Mouse (Mus musculus): ENCODE results near the gene Smarcd3. TPM values are rescaled to one million over a fixed set of nuclear protein-coding genes. Genes with fewer than 3 reads are reported as not detected.

The Smarcd3 gene
- polyA plus RNA-seq, 1 experiment, result 5.0 TPM

GRCm38 (mm10) chr5:24601911-24602750 is 22.1 kb downstream of the Smarcd3 start:
- H3K27ac ChIP-seq (ENCODE audit: control insufficient read depth, insufficient read depth, low read depth, low read length), result peak overlapping the region; percentile 37
- H3K4me3 ChIP-seq (ENCODE audit: control insufficient read depth, low read depth, low read length), result peak overlapping the region; percentile 81
- peaks cover 33% of the 10 kb centered on the region for H3K4me1 ChIP-seq (ENCODE audit: control insufficient read depth, insufficient read depth, low read length)
- H3K36me3 ChIP-seq (ENCODE audit: control insufficient read depth, insufficient read depth, low read length), result no peaks in the 10 kb centered on the region
- no peak for TF ChIP-seq POLR2A (IDR thresholded peaks at IDR 0.05; ENCODE audit: control insufficient read depth, low read depth, low read length)
- no peak for TF ChIP-seq CTCF (IDR thresholded peaks at IDR 0.05; ENCODE audit: control insufficient read depth, insufficient read depth, insufficient replicate concordance, low read depth, low read length)
- no peaks in the 10 kb centered on the region for H3K27me3 ChIP-seq (ENCODE audit: control insufficient read depth, insufficient read depth, low read length)

DNA sequence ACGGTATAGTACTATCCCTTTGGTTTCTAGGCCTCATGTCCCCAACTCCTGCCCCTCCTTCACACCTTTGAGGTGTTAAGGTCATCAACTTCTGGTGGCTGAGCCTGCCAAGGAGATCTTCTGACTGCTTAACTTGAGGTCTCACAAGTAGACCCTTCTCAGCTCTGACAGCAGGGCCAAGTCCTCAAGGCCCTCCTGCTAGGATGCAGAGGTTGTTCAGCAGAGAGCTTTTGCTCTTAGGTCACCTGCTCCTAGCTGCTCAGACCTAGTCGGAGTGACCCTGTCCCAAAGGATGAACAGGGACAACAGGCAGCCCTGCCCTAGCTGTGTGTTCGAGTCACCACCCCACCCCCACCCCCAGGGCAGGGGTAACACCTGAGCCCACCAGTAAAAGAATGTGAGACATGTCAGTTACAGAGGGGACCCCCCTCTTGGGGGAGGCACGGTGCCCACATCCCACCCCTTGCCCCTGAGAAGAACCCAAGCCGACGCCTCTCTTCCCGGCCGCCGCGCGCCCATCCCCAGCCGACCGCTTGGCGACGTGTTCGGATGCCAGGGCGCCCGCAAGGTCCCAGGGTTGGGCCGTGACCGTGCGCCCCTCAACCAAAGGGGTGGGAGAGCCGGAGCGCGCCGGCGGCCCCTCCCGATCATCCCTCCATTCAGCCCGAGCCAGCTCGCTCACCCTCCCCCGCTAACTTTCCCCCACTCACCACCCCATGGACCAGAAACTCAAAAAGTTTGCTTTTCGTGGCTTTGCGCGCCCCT is 23.0 kb downstream of the Smarcd3 start:
- H3K27ac ChIP-seq (ENCODE audit: control insufficient read depth, insufficient read depth, low read depth, low read length), result no peak overlapping the region; the same call in none of the 2 replicates
- peak overlapping the region; percentile 81 for H3K4me3 ChIP-seq (ENCODE audit: control insufficient read depth, low read depth, low read length)
- no peak for TF ChIP-seq CTCF (IDR thresholded peaks at IDR 0.05; ENCODE audit: control insufficient read depth, insufficient read depth, insufficient replicate concordance, low read depth, low read length)
- no peak for TF ChIP-seq POLR2A (IDR thresholded peaks at IDR 0.05; ENCODE audit: control insufficient read depth, low read depth, low read length)
- no peaks in the 10 kb centered on the region for H3K27me3 ChIP-seq (ENCODE audit: control insufficient read depth, insufficient read depth, low read length)
- peaks cover 34% of the 10 kb centered on the region for H3K4me1 ChIP-seq (ENCODE audit: control insufficient read depth, insufficient read depth, low read length)
- no peaks in the 10 kb centered on the region for H3K36me3 ChIP-seq (ENCODE audit: control insufficient read depth, insufficient read depth, low read length)

- Histone ChIP-seq H3K27ac (ENCODE audit: control insufficient read depth, insufficient read depth, low read depth, low read length) (no peak overlapping the region), H3K4me3 (ENCODE audit: control insufficient read depth, low read depth, low read length) (no peak overlapping the region), H3K36me3 (ENCODE audit: control insufficient read depth, insufficient read depth, low read length) (no peaks in the 10 kb centered on the region; the same call in 1 of the 2 replicates), H3K4me1 (ENCODE audit: control insufficient read depth, insufficient read depth, low read length) (peaks cover 31% of the 10 kb centered on the region), H3K27me3 (ENCODE audit: control insufficient read depth, insufficient read depth, low read length) (no peaks in the 10 kb centered on the region)
- TF ChIP-seq POLR2A (IDR thresholded peaks at IDR 0.05; ENCODE audit: control insufficient read depth, low read depth, low read length) (no peak), CTCF (IDR thresholded peaks at IDR 0.05; ENCODE audit: control insufficient read depth, insufficient read depth, insufficient replicate concordance, low read depth, low read length) (no peak)
These were observed 24.0 kb downstream of the Smarcd3 start for GRCm38 (mm10) chr5:24600236-24600635.

- H3K27me3 ChIP-seq (ENCODE audit: control insufficient read depth, insufficient read depth, low read length), result no peaks in the 10 kb centered on the region
- no peak overlapping the region for H3K27ac ChIP-seq (ENCODE audit: control insufficient read depth, insufficient read depth, low read depth, low read length)
These were observed 25.1 kb downstream of the Smarcd3 start for GRCm38 (mm10) chr5:24599137-24599536.

DNA sequence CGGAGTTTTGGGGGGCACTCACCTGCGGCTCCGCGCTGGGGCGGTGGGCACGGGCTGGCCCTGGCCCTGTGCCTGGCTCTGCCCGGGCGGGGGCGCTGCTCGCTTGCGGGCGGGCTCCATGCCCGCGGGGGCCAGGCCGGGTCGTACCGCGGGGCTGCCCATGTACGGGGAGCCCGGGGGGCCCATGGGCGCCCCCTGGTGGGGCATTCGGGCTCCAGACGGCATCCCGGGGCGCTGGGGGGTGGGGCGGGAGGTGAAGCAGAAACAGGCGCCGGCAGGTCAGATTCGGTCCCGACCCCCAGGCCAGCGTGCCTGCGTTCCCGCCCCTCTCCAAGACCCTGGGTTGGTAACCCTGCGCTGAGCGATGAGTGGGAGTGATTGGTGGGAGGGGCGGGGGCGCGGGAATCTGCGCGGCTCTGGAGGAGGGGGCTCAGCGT is 25.6 kb downstream of the Smarcd3 start:
- H3K27me3 ChIP-seq (ENCODE audit: control insufficient read depth, insufficient read depth, low read length), result no peaks in the 10 kb centered on the region
- H3K4me1 ChIP-seq (ENCODE audit: control insufficient read depth, insufficient read depth, low read length), result peaks cover 25% of the 10 kb centered on the region
- H3K4me3 ChIP-seq (ENCODE audit: control insufficient read depth, low read depth, low read length), result peak overlapping the region; percentile 24
- TF ChIP-seq POLR2A (IDR thresholded peaks at IDR 0.05; ENCODE audit: control insufficient read depth, low read depth, low read length) (no peak), CTCF (IDR thresholded peaks at IDR 0.05; ENCODE audit: control insufficient read depth, insufficient read depth, insufficient replicate concordance, low read depth, low read length) (no peak)
- H3K36me3 ChIP-seq (ENCODE audit: control insufficient read depth, insufficient read depth, low read length), result no peaks in the 10 kb centered on the region; the same call in 1 of the 2 replicates
- no peak overlapping the region for H3K27ac ChIP-seq (ENCODE audit: control insufficient read depth, insufficient read depth, low read depth, low read length)

More at GRCm38 (mm10) chr5:24599137-24599536, 25.1 kb downstream of the Smarcd3 start:
- no peak overlapping the region; the same call in 1 of the 2 replicates for H3K4me3 ChIP-seq (ENCODE audit: control insufficient read depth, low read depth, low read length)
- H3K36me3 ChIP-seq (ENCODE audit: control insufficient read depth, insufficient read depth, low read length), result no peaks in the 10 kb centered on the region; the same call in 1 of the 2 replicates
- peaks cover 28% of the 10 kb centered on the region for H3K4me1 ChIP-seq (ENCODE audit: control insufficient read depth, insufficient read depth, low read length)
- TF ChIP-seq POLR2A (IDR thresholded peaks at IDR 0.05; ENCODE audit: control insufficient read depth, low read depth, low read length) (no peak), CTCF (IDR thresholded peaks at IDR 0.05; ENCODE audit: control insufficient read depth, insufficient read depth, insufficient replicate concordance, low read depth, low read length) (no peak)

DNA sequence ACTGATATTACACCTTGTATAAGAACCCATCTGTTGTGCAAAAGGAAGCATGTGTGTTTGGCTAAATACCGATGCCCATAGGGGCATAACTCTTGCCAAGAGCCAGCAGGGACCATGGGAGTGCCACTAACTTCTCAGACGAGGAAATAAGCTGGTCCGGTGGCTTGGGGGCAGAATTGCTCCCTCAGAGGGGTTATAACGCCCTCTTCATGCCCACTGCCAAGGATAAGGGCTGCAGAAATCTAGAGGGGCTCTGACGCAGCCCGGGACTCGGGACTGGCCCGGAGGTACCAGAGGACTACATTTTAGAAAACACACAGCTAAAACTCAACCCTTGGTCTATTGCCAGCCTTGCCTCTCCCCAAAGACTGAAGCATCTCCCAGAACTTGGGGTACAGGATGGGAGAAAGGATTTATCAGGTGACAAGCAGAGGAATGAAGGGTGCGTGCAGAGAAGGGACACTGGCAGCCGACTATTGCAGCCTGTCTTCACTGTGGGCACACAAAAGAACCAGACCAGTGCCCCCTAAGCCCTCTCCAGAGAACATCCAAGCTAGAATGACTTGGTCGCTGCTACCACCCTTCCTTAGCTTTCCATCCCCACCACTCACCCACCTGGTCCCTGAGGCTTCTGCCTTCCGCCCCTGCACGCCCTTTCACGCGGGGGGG is 26.2 kb downstream of the Smarcd3 start:
- Histone ChIP-seq H3K27me3 (ENCODE audit: control insufficient read depth, insufficient read depth, low read length) (no peaks in the 10 kb centered on the region), H3K4me3 (ENCODE audit: control insufficient read depth, low read depth, low read length) (peak overlapping the region; percentile 7), H3K4me1 (ENCODE audit: control insufficient read depth, insufficient read depth, low read length) (peaks cover 22% of the 10 kb centered on the region)

More for the DNA sequence above, 26.2 kb downstream of the Smarcd3 start:
- Histone ChIP-seq H3K27ac (ENCODE audit: control insufficient read depth, insufficient read depth, low read depth, low read length) (no peak overlapping the region), H3K36me3 (ENCODE audit: control insufficient read depth, insufficient read depth, low read length) (no peaks in the 10 kb centered on the region; the same call in 1 of the 2 replicates)
- TF ChIP-seq POLR2A (IDR thresholded peaks at IDR 0.05; ENCODE audit: control insufficient read depth, low read depth, low read length), result no peak
- TF ChIP-seq CTCF (IDR thresholded peaks at IDR 0.05; ENCODE audit: control insufficient read depth, insufficient read depth, insufficient replicate concordance, low read depth, low read length), result no peak

All from testis, adult 2 months (tissue).